Mouse (Mus musculus): ENCODE data around the gene Pik3ap1. TPM values are rescaled to one million over a fixed set of nuclear protein-coding genes. Genes with fewer than 3 reads are reported as not detected.
"Not testable (repeated sequence)": the region's sequence is repeated elsewhere in the genome, so short reads cannot be mapped to it uniquely, and the experiment has no call there.

Pik3ap1 gene
- total RNA-seq, 2 experiments from 2014 or later: 2.2 to 2.7 TPM

GRCm38 (mm10) chr19:41332986-41333385 lies 51.9 kb downstream of the Pik3ap1 start:
- DNase-seq (ENCODE audit: extremely low spot score in 1 of 2, low spot score in 1 of 2): no peak

- no peak for DNase-seq (ENCODE audit: extremely low spot score in 1 of 2, low spot score in 1 of 2)
Observed at GRCm38 (mm10) chr19:41332228-41332627, 52.7 kb downstream of the Pik3ap1 start.

- no peak for DNase-seq (ENCODE audit: extremely low spot score in 1 of 2, low spot score in 1 of 2)
Observed at GRCm38 (mm10) chr19:41330401-41330800, 54.5 kb downstream of the Pik3ap1 start.

- no peak for DNase-seq (ENCODE audit: extremely low spot score in 1 of 2, low spot score in 1 of 2)
Observed at GRCm38 (mm10) chr19:41329961-41330360, 54.9 kb downstream of the Pik3ap1 start.

- DNase-seq (ENCODE audit: extremely low spot score in 1 of 2, low spot score in 1 of 2): no peak
Observed at GRCm38 (mm10) chr19:41328743-41329142, 56.2 kb downstream of the Pik3ap1 start.

- no peak for DNase-seq (ENCODE audit: extremely low spot score in 1 of 2, low spot score in 1 of 2)
Observed at GRCm38 (mm10) chr19:41323813-41324212, 61.1 kb downstream of the Pik3ap1 start.

GRCm38 (mm10) chr19:41323125-41323524 lies 61.8 kb downstream of the Pik3ap1 start:
- DNase-seq (ENCODE audit: extremely low spot score in 1 of 2, low spot score in 1 of 2): no peak

- DNase-seq (ENCODE audit: extremely low spot score in 1 of 2, low spot score in 1 of 2): no peak
Observed at GRCm38 (mm10) chr19:41321149-41321548, 63.8 kb downstream of the Pik3ap1 start.

GRCm38 (mm10) chr19:41317315-41318095 lies 67.4 kb downstream of the Pik3ap1 start:
- peak; percentile 17 to 62 for DNase-seq (ENCODE audit: extremely low spot score in 1 of 2, low spot score in 1 of 2)

GRCm38 (mm10) chr19:41314696-41315095 lies 70.2 kb downstream of the Pik3ap1 start:
- no peak for DNase-seq (ENCODE audit: extremely low spot score in 1 of 2, low spot score in 1 of 2)

- no peak for DNase-seq (ENCODE audit: extremely low spot score in 1 of 2, low spot score in 1 of 2)
Observed at GRCm38 (mm10) chr19:41313663-41314062, 71.2 kb downstream of the Pik3ap1 start.

- not testable (repeated sequence) for DNase-seq (ENCODE audit: extremely low spot score in 1 of 2, low spot score in 1 of 2)
Observed at GRCm38 (mm10) chr19:41312587-41312986, 72.3 kb downstream of the Pik3ap1 start.

- no peak for DNase-seq (ENCODE audit: extremely low spot score in 1 of 2, low spot score in 1 of 2)
Observed at GRCm38 (mm10) chr19:41312027-41312426, 72.9 kb downstream of the Pik3ap1 start.

GRCm38 (mm10) chr19:41310971-41311703 lies 73.8 kb downstream of the Pik3ap1 start:
- DNase-seq (ENCODE audit: extremely low spot score in 1 of 2, low spot score in 1 of 2): no peak

GRCm38 (mm10) chr19:41303933-41304332 lies 81.0 kb downstream of the Pik3ap1 start:
- no peak for DNase-seq (ENCODE audit: extremely low spot score in 1 of 2, low spot score in 1 of 2)

GRCm38 (mm10) chr19:41303433-41303832 lies 81.5 kb downstream of the Pik3ap1 start:
- DNase-seq (ENCODE audit: extremely low spot score in 1 of 2, low spot score in 1 of 2): no peak

GRCm38 (mm10) chr19:41301856-41302255 lies 83.0 kb downstream of the Pik3ap1 start:
- no peak for DNase-seq (ENCODE audit: extremely low spot score in 1 of 2, low spot score in 1 of 2)

GRCm38 (mm10) chr19:41299446-41299845 lies 85.5 kb downstream of the Pik3ap1 start:
- no peak for DNase-seq (ENCODE audit: extremely low spot score in 1 of 2, low spot score in 1 of 2)

- no peak for DNase-seq (ENCODE audit: extremely low spot score in 1 of 2, low spot score in 1 of 2)
Observed at GRCm38 (mm10) chr19:41290952-41291619, 93.8 kb downstream of the Pik3ap1 start.

- no peak for DNase-seq (ENCODE audit: extremely low spot score in 1 of 2, low spot score in 1 of 2)
Observed at GRCm38 (mm10) chr19:41288568-41288967, 96.3 kb downstream of the Pik3ap1 start.

GRCm38 (mm10) chr19:41287224-41287623 lies 97.7 kb downstream of the Pik3ap1 start:
- no peak for DNase-seq (ENCODE audit: extremely low spot score in 1 of 2, low spot score in 1 of 2)
